Mouse (Mus musculus): ENCODE data around the gene Mcm6. TPM values are rescaled to one million over a fixed set of nuclear protein-coding genes. Genes with fewer than 3 reads are reported as not detected.

Mcm6 gene
- total and polyA plus RNA-seq, 3 experiments: 260 to 457 (median 297) TPM

DNA sequence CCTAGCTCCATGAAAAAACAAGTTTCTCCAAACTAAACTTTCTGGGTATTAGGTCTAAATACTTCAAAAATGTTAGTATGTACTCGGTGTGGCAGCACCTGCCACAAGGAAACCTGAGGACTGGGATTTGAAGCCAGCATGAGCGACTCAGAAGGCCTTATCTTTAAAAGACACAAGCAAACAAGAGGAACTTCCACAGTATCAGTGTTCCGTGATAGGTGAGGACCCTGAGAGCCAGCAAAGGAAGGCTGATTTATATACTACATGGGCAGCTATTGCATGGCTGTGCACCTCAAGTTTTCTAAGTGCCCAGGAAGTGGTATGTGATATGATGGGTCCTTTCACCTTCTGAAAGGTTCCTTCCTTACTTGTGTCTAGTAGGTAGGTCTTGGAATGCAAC, 6.4 kb downstream of the Mcm6 start:
- Histone ChIP-seq H3K9me3 (replicated peaks; ENCODE audit: low read length) (no peaks in the 10 kb centered on the region), H3K9ac (ENCODE audit: insufficient read depth, low read depth) (no peak overlapping the region), H3K79me2 (replicated peaks; ENCODE audit: control insufficient read depth, extremely low read depth, insufficient read depth, poor library complexity, severe bottlenecking) (peaks cover 57% of the 10 kb centered on the region), H3K4me1 (ENCODE audit: control insufficient read depth in 1 of 2, insufficient read depth in 2 of 2) (peaks cover 0 to 27% of the 10 kb centered on the region in 2 experiments; a peak in 2 of 4 replicates), H3K27ac (ENCODE audit: insufficient read depth, low read depth) (no peak overlapping the region), H3K27me3 (replicated peaks) (no peaks in the 10 kb centered on the region), H3K4me3 (replicated peaks in 1 of 3; ENCODE audit: low read depth in 2 of 3, low read length in 2 of 3, poor library complexity in 1 of 3) (no peak overlapping the region), H3K36me3 (replicated peaks in 1 of 2; ENCODE audit: control insufficient read depth in 1 of 2, insufficient read depth in 1 of 2, low read length in 1 of 2) (peaks cover 48 to 85% of the 10 kb centered on the region in 2 experiments), H3K4me2 (ENCODE audit: insufficient read depth, low read depth, poor library complexity, severe bottlenecking) (no peak overlapping the region)
- dilution Hi-C loops (cut with MboI; ENCODE audit: extremely low pct_ligation_motif_present, extremely low pct_unique_long_range_greater_than_20kb, low sequenced_read_pairs): no loop called here
- in situ Hi-C loops (cut with MboI; ENCODE audit: low pct_ligation_motif_present, low pct_unique_long_range_greater_than_20kb, low sequenced_read_pairs): no loop called here
- DNase-seq (ENCODE audit: extremely low read depth): no peak
- TF ChIP-seq USF1 (IDR thresholded peaks at IDR 0.05; ENCODE audit: low read depth, low read length) (no peak), CHD1 (IDR thresholded peaks at IDR 0.05; ENCODE audit: low read depth, low read length) (no peak), GABPA (IDR thresholded peaks at IDR 0.05; ENCODE audit: insufficient replicate concordance, low read depth, low read length) (no peak), ZC3H11A (IDR thresholded peaks at IDR 0.05; ENCODE audit: low read depth, low read length) (no peak), JUND (conservative IDR thresholded peaks at IDR 0.05; ENCODE audit: low read depth, low read length) (no peak), JUN (IDR thresholded peaks at IDR 0.05; ENCODE audit: insufficient read depth, low read depth, low read length) (no peak), TCF12 (IDR thresholded peaks at IDR 0.05; ENCODE audit: low read depth, low read length) (no peak), KAT2A (IDR thresholded peaks at IDR 0.05; ENCODE audit: insufficient replicate concordance, low read length) (no peak), MAX (IDR thresholded peaks at IDR 0.05; ENCODE audit: low read length) (no peak), UBTF (IDR thresholded peaks at IDR 0.05; ENCODE audit: low read depth, low read length) (no peak), ZMIZ1 (IDR thresholded peaks at IDR 0.05; ENCODE audit: low read depth, low read length) (no peak), CTCF (conservative IDR thresholded peaks at IDR 0.05 in 1 of 2, IDR thresholded peaks at IDR 0.05 in 1 of 2; ENCODE audit: low read depth in 2 of 2, low read length in 2 of 2) (no peak), USF2 (conservative IDR thresholded peaks at IDR 0.05; ENCODE audit: low read depth, low read length) (no peak), ZKSCAN1 (IDR thresholded peaks at IDR 0.05; ENCODE audit: borderline replicate concordance, low read depth, low read length) (no peak), MEF2A (IDR thresholded peaks at IDR 0.05; ENCODE audit: borderline replicate concordance, low read depth, low read length) (no peak), POLR2A (IDR thresholded peaks at IDR 0.05; ENCODE audit: low read depth, low read length) (no peak), MAZ (IDR thresholded peaks at IDR 0.05; ENCODE audit: low read depth, low read length) (no peak), ZNF384 (IDR thresholded peaks at IDR 0.05; ENCODE audit: low read depth, low read length) (no peak), ETS1 (conservative IDR thresholded peaks at IDR 0.05; ENCODE audit: low read depth, low read length) (no peak)

DNA sequence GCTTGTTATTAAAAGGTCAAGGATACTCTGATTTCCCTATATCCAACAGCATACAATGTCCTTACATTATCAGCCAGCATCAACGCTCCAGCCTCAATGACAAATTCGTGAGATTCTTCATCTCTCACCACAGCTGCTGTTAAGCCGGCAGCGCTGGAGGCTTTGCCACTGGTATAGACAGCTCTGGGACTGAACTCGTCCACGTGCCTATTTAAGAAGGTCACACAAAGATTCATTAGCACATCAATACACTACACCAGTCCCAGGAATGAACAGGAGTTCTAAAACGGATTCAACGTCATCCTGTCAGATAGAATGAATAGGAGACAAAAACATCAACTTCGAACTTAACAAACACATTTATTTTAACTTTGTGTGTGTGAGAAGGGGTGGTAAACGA, 15.2 kb downstream of the Mcm6 start:
- no peaks in the 10 kb centered on the region for H3K4me1 ChIP-seq (ENCODE audit: control insufficient read depth in 1 of 2, insufficient read depth in 2 of 2)
- dilution Hi-C loops (cut with MboI; ENCODE audit: extremely low pct_ligation_motif_present, extremely low pct_unique_long_range_greater_than_20kb, low sequenced_read_pairs): no loop called here
- peaks cover 21% of the 10 kb centered on the region for H3K79me2 ChIP-seq (replicated peaks; ENCODE audit: control insufficient read depth, extremely low read depth, insufficient read depth, poor library complexity, severe bottlenecking)
- no peak for DNase-seq (ENCODE audit: extremely low read depth)
- peaks cover 72 to 92% of the 10 kb centered on the region in 2 experiments for H3K36me3 ChIP-seq (replicated peaks in 1 of 2; ENCODE audit: control insufficient read depth in 1 of 2, insufficient read depth in 1 of 2, low read length in 1 of 2)
- no peaks in the 10 kb centered on the region for H3K27me3 ChIP-seq (replicated peaks)
- no peak for TF ChIP-seq ELF1 (IDR thresholded peaks at IDR 0.05; ENCODE audit: low read depth, low read length)
- TF ChIP-seq ETS1 (conservative IDR thresholded peaks at IDR 0.05; ENCODE audit: low read depth, low read length): no peak
- no peak for TF ChIP-seq RAD21 (IDR thresholded peaks at IDR 0.05; ENCODE audit: low read depth, low read length)
- TF ChIP-seq MYC (IDR thresholded peaks at IDR 0.05; ENCODE audit: low read depth, low read length): no peak
- no peak for TF ChIP-seq ZMIZ1 (IDR thresholded peaks at IDR 0.05; ENCODE audit: low read depth, low read length)
- no peak for TF ChIP-seq HCFC1 (IDR thresholded peaks at IDR 0.05; ENCODE audit: low read depth, low read length)
- TF ChIP-seq MAX (IDR thresholded peaks at IDR 0.05; ENCODE audit: low read length): no peak
- TF ChIP-seq MAFK (IDR thresholded peaks at IDR 0.05; ENCODE audit: insufficient replicate concordance, low read length): no peak
- in situ Hi-C loops (cut with MboI; ENCODE audit: low pct_ligation_motif_present, low pct_unique_long_range_greater_than_20kb, low sequenced_read_pairs): no loop called here
- no peaks in the 10 kb centered on the region for H3K9me3 ChIP-seq (replicated peaks; ENCODE audit: low read length)
- H3K4me2 ChIP-seq (ENCODE audit: insufficient read depth, low read depth, poor library complexity, severe bottlenecking): no peak overlapping the region
- no peak overlapping the region for H3K27ac ChIP-seq (ENCODE audit: insufficient read depth, low read depth)
- no peak overlapping the region for H3K4me3 ChIP-seq (replicated peaks in 1 of 3; ENCODE audit: low read depth in 2 of 3, low read length in 2 of 3, poor library complexity in 1 of 3)
- H3K9ac ChIP-seq (ENCODE audit: insufficient read depth, low read depth): no peak overlapping the region
